Mouse (Mus musculus) cerebellum, adult 9-10 months (tissue): ENCODE measurements around the gene Slc35e2.

Source experiments
- DNase-seq: peaks from one replicate; pipeline ENCODE4 v3.0.0; 2022

Slc35e2 gene

GRCm38 (mm10) chr4:155577741-155578140 lies 23.5 kb upstream of the Slc35e2 start:
- no peak for DNase-seq

DNA sequence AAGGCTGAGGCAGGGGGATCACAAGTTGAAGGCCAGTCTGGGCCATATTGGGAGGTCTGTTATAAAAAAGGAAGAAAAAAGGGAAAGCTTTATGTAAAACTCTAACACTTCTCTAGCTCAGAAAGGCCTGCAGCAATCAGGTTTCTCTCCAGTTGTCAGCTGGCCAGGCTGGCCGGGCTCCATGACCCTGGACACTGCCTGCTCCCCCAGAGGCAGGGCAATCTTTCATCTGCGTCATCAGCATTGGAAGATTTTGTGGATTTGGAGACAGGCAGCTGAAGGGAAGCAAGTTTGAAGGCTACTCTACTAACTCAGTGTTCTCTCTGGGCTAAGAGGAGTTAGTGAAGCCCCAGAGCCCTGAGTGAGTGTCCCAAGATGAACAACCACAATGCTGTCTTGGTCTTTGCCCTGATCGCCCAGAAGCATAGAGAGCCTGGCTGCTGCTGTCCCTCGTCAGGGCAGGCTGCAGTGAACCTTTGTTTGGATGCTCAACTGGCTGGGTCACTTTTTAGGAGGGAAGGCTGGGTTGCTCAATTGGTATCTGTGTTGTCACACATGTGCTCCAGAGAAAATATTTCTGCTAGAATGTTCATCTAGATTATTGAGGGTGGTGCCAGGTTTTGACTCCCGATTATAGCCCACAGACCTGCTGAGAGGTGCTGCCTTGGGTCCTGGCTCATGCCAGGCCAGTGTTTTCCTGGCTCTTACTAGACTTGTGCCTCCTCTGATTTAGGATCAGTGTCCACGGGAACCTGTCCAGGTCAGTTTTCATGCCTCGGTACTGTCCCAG lies 22.7 kb upstream of the Slc35e2 start:
- DNase-seq, result no peak

DNA sequence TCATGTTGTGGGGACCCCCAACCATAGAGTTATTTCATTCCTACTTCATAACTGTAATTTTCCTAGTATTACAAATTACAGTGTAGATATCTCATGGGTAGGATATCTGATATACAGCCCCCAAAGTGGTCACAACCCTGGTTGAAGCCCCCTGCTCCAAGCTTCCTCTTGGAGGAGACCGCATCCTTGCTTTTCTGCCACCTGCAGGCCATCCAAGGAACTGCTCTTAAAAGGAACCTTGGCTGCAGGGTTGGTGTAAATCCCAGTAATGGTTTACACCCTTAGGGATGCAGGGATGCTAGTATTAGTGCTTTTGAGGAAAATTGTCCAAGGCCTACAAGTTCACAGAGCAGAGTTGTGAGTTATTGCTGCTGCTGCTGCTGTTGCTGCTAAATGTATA lies 20.8 kb upstream of the Slc35e2 start:
- peak; percentile 64 for DNase-seq

DNA sequence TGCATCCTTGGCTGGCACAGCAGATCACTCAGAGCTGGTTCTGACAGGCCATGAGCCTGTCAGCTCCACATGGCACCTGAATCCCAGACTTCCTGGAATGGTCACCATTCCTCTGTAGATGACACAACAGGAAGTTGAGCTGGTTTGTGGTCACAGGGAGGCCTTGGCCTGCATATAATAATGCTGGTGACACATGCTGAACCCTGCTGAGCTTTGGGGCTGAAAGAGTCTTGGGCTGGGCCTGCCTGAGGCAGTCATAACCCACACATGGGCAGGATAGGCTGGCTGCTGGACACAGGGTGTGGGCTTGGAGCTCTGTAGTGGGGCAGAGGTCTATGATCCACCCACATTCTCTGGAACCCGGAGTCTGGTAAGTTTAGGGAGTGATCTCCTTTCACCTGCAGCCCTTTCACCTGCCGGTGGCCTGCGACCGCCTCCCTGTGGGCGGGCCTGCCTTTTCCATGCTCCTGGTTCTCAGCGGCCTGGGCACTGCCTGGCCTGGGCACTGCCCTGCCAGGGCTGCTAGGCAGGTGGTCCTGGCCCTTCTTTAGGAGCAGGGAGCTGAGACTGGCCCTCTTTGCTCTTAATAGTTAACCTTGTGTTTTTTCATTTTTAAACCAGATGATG lies 18.8 kb upstream of the Slc35e2 start:
- DNase-seq, result no peak

DNA sequence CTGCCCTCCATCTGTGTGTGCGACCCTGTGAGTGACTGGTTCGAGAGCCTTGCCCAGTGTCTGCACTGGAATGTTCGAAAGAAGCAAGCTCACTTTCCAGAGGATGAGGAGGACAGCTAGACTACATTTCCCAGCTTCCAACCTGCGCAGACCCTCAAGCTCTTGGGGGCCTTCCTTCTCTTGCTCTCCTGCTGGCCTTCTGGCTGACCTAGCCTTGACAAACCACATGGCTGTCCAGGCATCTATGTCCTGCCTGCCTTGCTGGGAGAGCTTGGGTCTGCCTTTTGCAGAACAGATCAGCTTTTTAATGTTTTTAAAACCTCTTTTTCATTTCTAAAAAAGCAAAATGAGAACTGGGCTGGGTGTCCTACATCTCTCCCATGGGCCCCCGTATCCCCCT lies 11.9 kb upstream of the Slc35e2 start:
- no peak for DNase-seq

DNA sequence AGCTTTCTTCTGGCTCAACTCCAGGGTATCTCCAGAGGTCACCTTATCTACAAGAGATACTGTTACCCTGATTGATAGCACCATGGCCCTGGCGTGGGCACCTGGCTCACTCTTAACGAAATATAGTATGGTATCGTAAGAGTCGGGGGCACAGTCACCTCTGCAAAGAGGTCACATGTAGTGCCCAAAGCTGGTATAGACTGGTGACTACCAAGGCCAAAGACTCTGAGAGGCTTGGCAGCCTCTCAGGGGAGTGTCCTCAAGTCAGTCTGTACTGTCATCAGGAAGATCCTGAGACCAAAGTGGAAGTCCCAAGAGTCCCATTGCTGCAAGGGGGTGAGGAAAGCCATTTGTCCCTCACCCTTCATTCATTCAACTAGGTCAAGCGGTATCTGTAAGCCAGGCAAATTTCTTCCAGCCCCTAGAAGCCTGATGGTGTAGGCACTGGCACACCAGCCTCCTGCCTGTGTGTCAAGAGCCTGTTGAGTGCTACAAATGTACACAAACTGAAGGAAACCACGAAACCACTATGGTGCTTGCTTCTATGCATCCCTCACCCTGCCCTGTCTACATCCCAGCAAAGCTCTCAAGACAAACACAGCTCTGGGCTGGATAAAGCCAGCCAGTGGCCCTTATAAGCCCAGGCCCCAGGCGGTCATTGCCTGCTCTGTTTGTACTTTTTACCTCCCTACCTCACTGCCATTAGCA lies 10.1 kb upstream of the Slc35e2 start:
- no peak for DNase-seq

- DNase-seq, result no peak
Measured at GRCm38 (mm10) chr4:155593780-155594179, 7.4 kb upstream of the Slc35e2 start.

DNA sequence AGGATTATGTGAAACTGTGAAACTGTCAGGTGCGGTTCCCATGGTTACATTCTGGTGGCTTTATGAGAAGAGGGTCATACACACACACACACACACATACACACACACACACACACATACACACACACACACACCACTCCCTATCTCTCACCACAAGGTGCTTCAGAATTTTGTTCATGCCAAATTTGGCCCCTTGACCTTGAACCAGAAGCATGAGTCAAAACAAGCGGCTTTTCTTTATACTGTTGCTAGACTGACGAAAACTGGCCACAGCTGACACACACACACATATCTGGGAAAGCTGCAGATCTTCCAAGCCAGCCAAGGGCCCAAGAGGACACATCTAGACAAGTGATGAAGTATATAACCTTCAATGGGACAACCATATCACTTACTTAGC lies 5.4 kb upstream of the Slc35e2 start:
- no peak for DNase-seq

GRCm38 (mm10) chr4:155596606-155597005 lies 4.6 kb upstream of the Slc35e2 start:
- DNase-seq, result no peak

GRCm38 (mm10) chr4:155598536-155598935 lies 2.7 kb upstream of the Slc35e2 start:
- no peak for DNase-seq

GRCm38 (mm10) chr4:155599901-155600825 lies 1.1 kb upstream of the Slc35e2 start:
- DNase-seq, result peak; percentile 39

- DNase-seq, result no peak
Measured at GRCm38 (mm10) chr4:155601997-155602456, 811 bp downstream of the Slc35e2 start.

GRCm38 (mm10) chr4:155602753-155603152 lies 1.5 kb downstream of the Slc35e2 start:
- DNase-seq, result peak; percentile 30

- no peak for DNase-seq
Measured at GRCm38 (mm10) chr4:155603801-155604200, 2.6 kb downstream of the Slc35e2 start.

DNA sequence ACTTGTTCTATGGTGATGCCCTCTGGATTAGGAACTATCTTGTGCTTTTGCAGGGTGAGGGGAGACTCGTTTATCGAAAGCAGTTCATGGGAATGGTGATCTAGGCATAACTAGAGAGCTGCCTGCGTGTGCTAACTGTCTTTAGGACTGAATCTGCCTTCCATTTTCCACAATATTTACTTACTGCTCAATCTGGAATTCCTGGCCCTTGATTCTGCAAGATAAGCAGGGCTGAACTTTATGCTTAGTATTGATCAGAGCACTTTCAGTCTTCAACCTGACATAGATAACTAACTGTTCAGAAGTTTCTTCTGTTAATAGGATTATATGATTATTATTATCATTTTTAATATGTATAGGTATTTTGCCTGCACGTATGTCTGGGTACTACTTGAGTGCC lies 3.9 kb downstream of the Slc35e2 start:
- DNase-seq, result no peak

DNA sequence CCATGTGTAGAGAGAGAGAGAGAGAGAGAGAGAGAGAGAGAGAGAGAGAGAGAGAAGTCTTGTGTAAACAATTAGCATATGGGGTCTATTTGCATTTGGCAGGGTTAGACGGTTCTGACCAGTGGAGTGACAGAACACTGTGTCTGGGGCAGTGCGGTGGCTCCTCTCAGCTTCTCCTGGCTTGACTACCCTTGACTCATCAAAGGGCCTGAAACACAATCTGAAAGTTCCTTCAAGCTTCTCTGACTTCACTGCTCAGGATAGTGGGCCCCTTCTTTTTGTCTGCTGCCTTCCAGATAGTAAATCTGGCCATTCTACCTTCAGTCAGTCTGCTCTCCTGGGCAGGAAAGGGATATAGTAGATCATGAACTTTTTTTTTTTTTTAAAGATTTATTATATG lies 5.6 kb downstream of the Slc35e2 start:
- DNase-seq, result no peak

DNA sequence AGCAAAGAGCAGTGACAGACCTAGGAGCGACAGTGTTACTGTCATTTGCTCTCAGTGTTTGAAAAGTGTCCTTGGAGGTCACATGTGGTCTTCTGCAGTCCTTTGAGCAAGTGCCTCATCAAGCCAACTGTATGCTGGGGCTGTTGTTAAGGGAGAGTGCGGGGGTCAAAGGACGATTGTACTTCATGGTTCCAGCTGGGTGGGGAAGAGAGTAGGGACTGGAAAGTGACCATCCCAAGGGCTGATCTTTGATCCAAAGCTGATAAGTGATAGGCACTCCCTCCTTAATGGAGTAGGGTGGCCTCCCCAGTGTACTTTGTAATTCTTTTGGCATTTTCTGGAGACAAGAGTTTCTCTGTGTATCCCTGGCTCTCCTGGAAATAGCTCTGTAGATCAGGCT lies 10.6 kb downstream of the Slc35e2 start:
- DNase-seq, result no peak

DNA sequence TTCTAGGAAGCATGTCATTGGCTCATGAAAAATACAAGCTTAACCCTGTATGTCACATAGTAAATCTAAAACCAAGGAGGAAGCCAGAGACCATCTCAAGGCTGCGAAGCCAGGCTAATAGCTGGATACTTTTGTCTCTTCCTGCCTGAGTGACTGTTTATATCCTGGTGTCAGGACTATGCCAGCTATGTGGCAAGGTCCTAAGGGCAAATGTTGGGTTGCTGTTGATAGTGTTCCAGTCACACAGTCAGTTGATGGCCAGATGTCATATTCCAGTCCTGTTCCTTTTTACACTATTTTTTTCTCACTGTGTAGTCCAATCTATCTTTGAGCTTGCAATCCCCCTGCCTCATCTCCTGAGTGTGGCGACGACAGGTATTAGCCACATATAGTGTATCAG lies 12.0 kb downstream of the Slc35e2 start:
- no peak for DNase-seq

GRCm38 (mm10) chr4:155618321-155618720 lies 17.1 kb downstream of the Slc35e2 start:
- DNase-seq, result no peak

- peak; percentile 96 for DNase-seq
Measured at GRCm38 (mm10) chr4:155624338-155625291, 23.4 kb downstream of the Slc35e2 start, which contains the start of gene Cdk11b. Gene Cdk11b (plus strand): TSS chr4:155624854.

- no peak for DNase-seq
Measured at GRCm38 (mm10) chr4:155630267-155630666, 29.1 kb downstream of the Slc35e2 start.
